Mouse (Mus musculus): ENCODE measurements around the gene Fzr1.

Fzr1 gene

GRCm38 (mm10) chr10:81323791-81324530 is 54.4 kb downstream of the Fzr1 start:
- no peak for DNase-seq

- DNase-seq = no peak
Observed at GRCm38 (mm10) chr10:81323141-81323775, 55.1 kb downstream of the Fzr1 start.

GRCm38 (mm10) chr10:81322444-81322843 is 55.9 kb downstream of the Fzr1 start:
- DNase-seq = no peak

GRCm38 (mm10) chr10:81321436-81321835 is 56.9 kb downstream of the Fzr1 start:
- DNase-seq = no peak

- peak; percentile 100 for DNase-seq
Observed at GRCm38 (mm10) chr10:81320550-81321347, 57.6 kb downstream of the Fzr1 start, which contains the start of gene Cactin. Gene Cactin, plus strand, starts transcription at chr10:81321103.

GRCm38 (mm10) chr10:81319741-81320549 is 58.4 kb downstream of the Fzr1 start:
- DNase-seq = peak in 1 of 2 experiments; percentile 97

- DNase-seq = no peak
Observed at GRCm38 (mm10) chr10:81319330-81319699, 59.0 kb downstream of the Fzr1 start.

GRCm38 (mm10) chr10:81318589-81319329 is 59.6 kb downstream of the Fzr1 start:
- no peak for DNase-seq

GRCm38 (mm10) chr10:81317273-81317672 is 61.0 kb downstream of the Fzr1 start:
- DNase-seq = peak; percentile 53 to 84

- DNase-seq = no peak
Observed at GRCm38 (mm10) chr10:81316338-81317060, 61.8 kb downstream of the Fzr1 start.

All from kidney, adult 8-10 months (tissue).